Mouse (Mus musculus) intestine, embryonic 15.5 days (tissue): ENCODE measurements at regions not wholly inside any gene's neighbourhood (a gene's known extent, or its start where the extent isn't known, plus 50 kb on each side); places are given as distances from the start of the nearest gene placed in this dataset.
"Not testable (repeated sequence)": the region's sequence is repeated elsewhere in the genome, so short reads cannot be mapped to it uniquely, and the experiment has no call there.

ENCODE experiments used
- ATAC-seq: fragments of 200-750 bp; cut with Nextera tagmentation; 2 replicates; pipeline ENCODE4 v1.8.0; 2017; ENCODE audit warnings: moderate TSS enrichment, moderate library complexity
- H3K27ac ChIP-seq: fragments of 300-500 bp; sonication (generic); 2 replicates; pipeline ENCODE4 v1.5.1; 2015; ENCODE audit warnings: mild to moderate bottlenecking, inconsistent platforms
- H3K27me3 ChIP-seq: fragments of 300-500 bp; sonication (generic); replicated peaks from 2 replicates; pipeline ENCODE4 v1.6.1; 2015; ENCODE audit warnings: inconsistent platforms
- H3K36me3 ChIP-seq: fragments of 300-500 bp; sonication (generic); 2 replicates; pipeline ENCODE4 v1.6.1; 2015; ENCODE audit warnings: inconsistent platforms
- H3K4me1 ChIP-seq: fragments of 300-500 bp; sonication (generic); replicated peaks from 2 replicates; pipeline ENCODE4 v1.6.1; 2015; ENCODE audit warnings: inconsistent platforms
- H3K4me2 ChIP-seq: fragments of 300-500 bp; sonication (generic); replicated peaks from 2 replicates; pipeline ENCODE4 v1.6.1; 2015; ENCODE audit warnings: mild to moderate bottlenecking, inconsistent platforms
- H3K4me3 ChIP-seq: fragments of 300-500 bp; sonication (generic); replicated peaks from 2 replicates; pipeline ENCODE4 v1.5.1; 2015; ENCODE audit warnings: inconsistent platforms
- H3K9ac ChIP-seq: fragments of 300-500 bp; sonication (generic); 2 replicates; pipeline ENCODE4 v1.6.1; 2015; ENCODE audit warnings: inconsistent platforms
- H3K9me3 ChIP-seq: fragments of 300-500 bp; sonication (generic); 2 replicates; pipeline ENCODE4 v1.6.1; 2016; ENCODE audit warnings: inconsistent platforms
- WGBS: fragments of 180-500 bp; shearing (Covaris S2); methylation state at CpG from one replicate; pipeline ENCODE4 v1.1.7; 2015; 5-methylcytosine and 5-hydroxymethylcytosine counted together

- ATAC-seq = no peak
- Histone ChIP-seq H3K27me3 (no peaks in the 10 kb centered on the region), H3K36me3 (no peaks in the 10 kb centered on the region), H3K4me2 (no peak overlapping the region), H3K27ac (no peak overlapping the region), H3K4me1 (no peaks in the 10 kb centered on the region), H3K9me3 (no peaks in the 10 kb centered on the region), H3K4me3 (no peak overlapping the region), H3K9ac (no peak overlapping the region)
These were observed 242.0 kb upstream of the Zfp804b start for GRCm38 (mm10) chr5:7586547-7586946.

GRCm38 (mm10) chr5:7600418-7600817 lies 255.9 kb upstream of the Zfp804b start:
- Histone ChIP-seq H3K27ac (no peak overlapping the region), H3K9ac (no peak overlapping the region), H3K4me3 (no peak overlapping the region), H3K9me3 (no peaks in the 10 kb centered on the region), H3K4me1 (no peaks in the 10 kb centered on the region), H3K4me2 (no peak overlapping the region), H3K27me3 (no peaks in the 10 kb centered on the region), H3K36me3 (no peaks in the 10 kb centered on the region)
- no peak for ATAC-seq
- 74% methylated on average over 1 of the region's 1 CpGs for WGBS

GRCm38 (mm10) chr5:7607517-7607916 lies 263.0 kb upstream of the Zfp804b start:
- Histone ChIP-seq H3K4me2 (no peak overlapping the region), H3K4me3 (no peak overlapping the region), H3K4me1 (no peaks in the 10 kb centered on the region), H3K27me3 (no peaks in the 10 kb centered on the region), H3K9ac (no peak overlapping the region), H3K27ac (no peak overlapping the region), H3K36me3 (no peaks in the 10 kb centered on the region), H3K9me3 (no peaks in the 10 kb centered on the region)
- ATAC-seq = no peak

GRCm38 (mm10) chr5:7607924-7608323 lies 263.4 kb upstream of the Zfp804b start:
- 87% methylated on average over 2 of the region's 2 CpGs for WGBS
- no peak for ATAC-seq

GRCm38 (mm10) chr5:7655280-7655679 lies 305.0 kb upstream of the Steap4 start:
- Histone ChIP-seq H3K27me3 (no peaks in the 10 kb centered on the region), H3K4me3 (no peak overlapping the region), H3K9ac (no peak overlapping the region), H3K27ac (no peak overlapping the region), H3K36me3 (no peaks in the 10 kb centered on the region), H3K4me1 (no peaks in the 10 kb centered on the region), H3K4me2 (no peak overlapping the region), H3K9me3 (no peaks in the 10 kb centered on the region)
- 52% methylated on average over 2 of the region's 2 CpGs for WGBS
- ATAC-seq = no peak

More at GRCm38 (mm10) chr5:7607924-7608323, 263.4 kb upstream of the Zfp804b start:
- Histone ChIP-seq H3K36me3 (no peaks in the 10 kb centered on the region), H3K9me3 (no peaks in the 10 kb centered on the region), H3K9ac (no peak overlapping the region), H3K4me3 (no peak overlapping the region), H3K4me1 (no peaks in the 10 kb centered on the region), H3K27ac (no peak overlapping the region), H3K27me3 (no peaks in the 10 kb centered on the region), H3K4me2 (no peak overlapping the region)

- no peak overlapping the region for H3K9ac ChIP-seq
- H3K4me1 ChIP-seq = no peaks in the 10 kb centered on the region
- no peaks in the 10 kb centered on the region for H3K9me3 ChIP-seq
- H3K27ac ChIP-seq = no peak overlapping the region
- H3K27me3 ChIP-seq = no peaks in the 10 kb centered on the region
- no peak overlapping the region for H3K4me3 ChIP-seq
- ATAC-seq = no peak
- H3K4me2 ChIP-seq = no peak overlapping the region
- no peaks in the 10 kb centered on the region for H3K36me3 ChIP-seq
- WGBS = 80% methylated on average over 1 of the region's 1 CpGs
These were observed 258.5 kb upstream of the Steap4 start for GRCm38 (mm10) chr5:7701776-7702175.

GRCm38 (mm10) chr5:7719557-7719956 lies 240.7 kb upstream of the Steap4 start:
- Histone ChIP-seq H3K4me1 (no peaks in the 10 kb centered on the region), H3K4me3 (no peak overlapping the region), H3K9ac (no peak overlapping the region), H3K9me3 (no peaks in the 10 kb centered on the region), H3K4me2 (no peak overlapping the region), H3K27ac (no peak overlapping the region), H3K36me3 (no peaks in the 10 kb centered on the region), H3K27me3 (no peaks in the 10 kb centered on the region)
- no peak for ATAC-seq

GRCm38 (mm10) chr5:7720061-7720460 lies 240.2 kb upstream of the Steap4 start:
- H3K4me3 ChIP-seq = no peak overlapping the region

GRCm38 (mm10) chr5:7720688-7721087 lies 239.6 kb upstream of the Steap4 start:
- Histone ChIP-seq H3K27ac (no peak overlapping the region), H3K4me1 (no peaks in the 10 kb centered on the region), H3K27me3 (no peaks in the 10 kb centered on the region), H3K9ac (no peak overlapping the region), H3K36me3 (no peaks in the 10 kb centered on the region), H3K4me2 (no peak overlapping the region), H3K4me3 (no peak overlapping the region), H3K9me3 (no peaks in the 10 kb centered on the region)
- no peak for ATAC-seq
- 85% methylated on average over 2 of the region's 2 CpGs for WGBS

More at GRCm38 (mm10) chr5:7720061-7720460, 240.2 kb upstream of the Steap4 start:
- Histone ChIP-seq H3K4me1 (no peaks in the 10 kb centered on the region), H3K27ac (no peak overlapping the region), H3K27me3 (no peaks in the 10 kb centered on the region), H3K9me3 (no peaks in the 10 kb centered on the region), H3K9ac (no peak overlapping the region), H3K4me2 (no peak overlapping the region), H3K36me3 (no peaks in the 10 kb centered on the region)
- no peak for ATAC-seq
- 75% methylated on average over 3 of the region's 3 CpGs for WGBS

- not testable (repeated sequence) for H3K27me3 ChIP-seq, H3K4me3 ChIP-seq, H3K9me3 ChIP-seq, H3K27ac ChIP-seq, ATAC-seq, H3K36me3 ChIP-seq, H3K9ac ChIP-seq, H3K4me2 ChIP-seq, H3K4me1 ChIP-seq
- WGBS = 77% methylated on average over 2 of the region's 2 CpGs
These were observed 227.7 kb upstream of the Steap4 start for GRCm38 (mm10) chr5:7732566-7732965.

- Histone ChIP-seq H3K27me3 (no peaks in the 10 kb centered on the region), H3K36me3 (no peaks in the 10 kb centered on the region), H3K4me2 (no peak overlapping the region), H3K27ac (no peak overlapping the region), H3K9ac (no peak overlapping the region), H3K9me3 (no peaks in the 10 kb centered on the region), H3K4me3 (no peak overlapping the region), H3K4me1 (no peaks in the 10 kb centered on the region)
- 94% methylated on average over 1 of the region's 1 CpGs for WGBS
- ATAC-seq = no peak
These were observed 180.4 kb upstream of the Steap4 start for GRCm38 (mm10) chr5:7779827-7780226.

- no peak for ATAC-seq
- H3K9me3 ChIP-seq = no peaks in the 10 kb centered on the region
- H3K27ac ChIP-seq = no peak overlapping the region
- H3K27me3 ChIP-seq = no peaks in the 10 kb centered on the region
- no peak overlapping the region for H3K4me2 ChIP-seq
- 82% methylated on average over 1 of the region's 1 CpGs for WGBS
- H3K4me3 ChIP-seq = no peak overlapping the region
- H3K4me1 ChIP-seq = no peaks in the 10 kb centered on the region
- no peak overlapping the region for H3K9ac ChIP-seq
- H3K36me3 ChIP-seq = no peaks in the 10 kb centered on the region
These were observed 178.0 kb upstream of the Steap4 start for GRCm38 (mm10) chr5:7782235-7782634.

- ATAC-seq = no peak
- H3K27me3 ChIP-seq = no peaks in the 10 kb centered on the region
- no peaks in the 10 kb centered on the region for H3K36me3 ChIP-seq
- no peaks in the 10 kb centered on the region for H3K9me3 ChIP-seq
- no peak overlapping the region for H3K4me2 ChIP-seq
- no peaks in the 10 kb centered on the region for H3K4me1 ChIP-seq
- H3K9ac ChIP-seq = no peak overlapping the region
- H3K27ac ChIP-seq = no peak overlapping the region
- H3K4me3 ChIP-seq = no peak overlapping the region
- WGBS = 72% methylated on average over 5 of the region's 5 CpGs
These were observed 171.9 kb upstream of the Steap4 start for GRCm38 (mm10) chr5:7788406-7788805.

- Histone ChIP-seq H3K4me3 (no peak overlapping the region), H3K4me2 (no peak overlapping the region), H3K27ac (no peak overlapping the region), H3K27me3 (no peaks in the 10 kb centered on the region), H3K9me3 (no peaks in the 10 kb centered on the region), H3K9ac (no peak overlapping the region), H3K4me1 (no peaks in the 10 kb centered on the region), H3K36me3 (no peaks in the 10 kb centered on the region)
- 89% methylated on average over 1 of the region's 1 CpGs for WGBS
- ATAC-seq = no peak
These were observed 171.1 kb upstream of the Steap4 start for GRCm38 (mm10) chr5:7789126-7789525.
